17 mouse cellular contexts compared by ENCODE assay signal in genomic region chr7:65141907-65142698, GRCm38 (mm10). TPM values are rescaled to one million over a fixed set of nuclear protein-coding genes. Genes with fewer than 3 reads are reported as not detected.
DNase-seq lines count a peak whose midpoint lies in the region; ATAC-seq lines count a peak whose summit lies in the region.
"Had no signal": no experiment of that assay in that cellular context is flagged by ENCODE, and none has a peak within 500 bp of the region (broad histone marks: within the 10 kb centered on the region; RNA-seq: fewer than 3 reads in every experiment).

No protein-coding gene starts in this region.

- H3K4me3 ChIP-seq in kidney, embryonic 14.5 days (ENCODE audit: low read length): no peak overlapping the region
- H3K4me3 ChIP-seq: embryonic facial prominence, embryonic 15.5 days; heart, embryonic 10.5 days; layer of hippocampus, adult 2 months; lung, embryonic 15.5 days; midbrain, embryonic 12.5 days had no signal

- peak; percentile 54 to 70 for DNase-seq in cerebellum, postnatal 14 days
- DNase-seq in cerebellum, adult 11 months: no peak
- no peak for DNase-seq in kidney, postnatal 25 days
- DNase-seq in right cerebral cortex, postnatal 10 days (ENCODE audit: low spot score in 2 of 2): peak; percentile 43 to 49
- DNase-seq in right cerebral cortex, postnatal 4 days: no peak
- no peak for DNase-seq in lung, postnatal 14 days
- no peak for DNase-seq in spleen, postnatal 10 days (ENCODE audit: low spot score in 2 of 2)
- DNase-seq: cerebellum, adult 9-11 months; heart, postnatal 4 days; right cerebral cortex, postnatal 25 days; thymus, postnatal 14 days had no signal

- 41% methylated on average over 6 of the region's 6 CpGs for WGBS in kidney, embryonic 14.5 days

- no peaks in the 10 kb centered on the region for H3K9me3 ChIP-seq in kidney, embryonic 14.5 days (ENCODE audit: control insufficient read depth, low read length)
- H3K9me3 ChIP-seq: embryonic facial prominence, embryonic 15.5 days; heart, embryonic 10.5 days; lung, embryonic 15.5 days; midbrain, embryonic 12.5 days had no signal

- no peaks in the 10 kb centered on the region for H3K27me3 ChIP-seq in kidney, embryonic 14.5 days (ENCODE audit: control insufficient read depth, insufficient read depth, low read length)
- H3K27me3 ChIP-seq: embryonic facial prominence, embryonic 15.5 days; lung, embryonic 15.5 days; midbrain, embryonic 12.5 days had no signal

- no peak overlapping the region for H3K4me2 ChIP-seq in kidney, embryonic 14.5 days (replicated peaks; ENCODE audit: low read depth, low read length)
- H3K4me2 ChIP-seq: embryonic facial prominence, embryonic 15.5 days; lung, embryonic 15.5 days; midbrain, embryonic 12.5 days had no signal

- peaks cover 6% of the 10 kb centered on the region; the same call in 1 of the 2 replicates for H3K4me1 ChIP-seq in kidney, embryonic 14.5 days (ENCODE audit: control insufficient read depth, insufficient read depth, low read length)
- H3K4me1 ChIP-seq: embryonic facial prominence, embryonic 15.5 days; heart, embryonic 10.5 days; lung, embryonic 15.5 days had no signal

- H3K27ac ChIP-seq in kidney, embryonic 14.5 days (ENCODE audit: low read depth, low read length): 0 out of 2 replicates have a peak overlapping the region, but pooled peaks have one; percentile 32
- H3K27ac ChIP-seq: embryonic facial prominence, embryonic 15.5 days; heart, embryonic 10.5 days; layer of hippocampus, adult 2 months; lung, embryonic 15.5 days; midbrain, embryonic 12.5 days had no signal

- H3K36me3 ChIP-seq in kidney, embryonic 14.5 days (ENCODE audit: control insufficient read depth, insufficient read depth, low read length): no peaks in the 10 kb centered on the region
- H3K36me3 ChIP-seq: embryonic facial prominence, embryonic 15.5 days; heart, embryonic 10.5 days; lung, embryonic 15.5 days; midbrain, embryonic 12.5 days had no signal

- no peak overlapping the region for H3K9ac ChIP-seq in kidney, embryonic 14.5 days (ENCODE audit: low read depth, low read length)
- H3K9ac ChIP-seq: embryonic facial prominence, embryonic 15.5 days; lung, embryonic 15.5 days; midbrain, embryonic 12.5 days had no signal

- peak; percentile 87 for ATAC-seq in kidney, embryonic 14.5 days (ENCODE audit: low FRiP score, low TSS enrichment)

RNA-seq across cellular contexts. Expression of gene Fam189a1, which starts 14.3 kb away (rescaled TPM):
- polyA plus RNA-seq in kidney, embryonic 14.5 days (2014; fragmentation: Nextera tagmentation; extraction: Ambion mirVana): 0.40 and 0.65 TPM in 2 replicates

Comparison
In these comparisons a context has a peak if more than half of its experiments do, and no peak if none do; other contexts are left out.
1. DNase-seq: peak in cerebellum, postnatal 14 days (2 of 2) and right cerebral cortex, postnatal 10 days (2 of 2); none in cerebellum, adult 11 months (single experiment), kidney, postnatal 25 days (0 of 2), right cerebral cortex, postnatal 4 days (single experiment), lung, postnatal 14 days (single experiment) and spleen, postnatal 10 days (0 of 2).